Mouse (Mus musculus) liver, embryonic 14.5 days (tissue): ENCODE measurements at regions not wholly inside any gene's neighbourhood (a gene's known extent, or its start where the extent isn't known, plus 50 kb on each side); places are given as distances from the start of the nearest gene placed in this dataset.

Source experiments
- ATAC-seq: fragments of 200-750 bp; cut with Nextera tagmentation; 2 replicates; pipeline ENCODE4 v1.8.0; 2017; ENCODE audit warnings: moderate number of reproducible peaks, mild to moderate bottlenecking, moderate library complexity; ENCODE audit not compliant: insufficient read depth
- DNase-seq, 3 experiments: peaks; one replicate each; pipeline ENCODE4 v3.0.0-alpha.2; 2012 to 2013; ENCODE audit warnings: low read depth in 3 of 3, low spot score in 3 of 3
- H3K27ac ChIP-seq: fragments of 300-500 bp; sonication (generic); 2 replicates; pipeline ENCODE4 v1.5.1; 2014; ENCODE audit warnings: moderate library complexity, mild to moderate bottlenecking, control low read depth, inconsistent platforms
- H3K27me3 ChIP-seq: fragments of 300-500 bp; sonication (generic); 2 replicates; pipeline ENCODE4 v1.6.1; 2014; ENCODE audit warnings: mild to moderate bottlenecking, low read length, moderate library complexity; ENCODE audit not compliant: control insufficient read depth, insufficient read depth
- H3K36me3 ChIP-seq: fragments of 300-500 bp; sonication (generic); replicated peaks from 2 replicates; pipeline ENCODE4 v1.6.1; 2014; ENCODE audit warnings: low read depth; ENCODE audit not compliant: control insufficient read depth, insufficient read depth
- H3K4me1 ChIP-seq, 2 experiments: fragments of 200-500 bp in 1 of 2; fragments of 300-500 bp in 1 of 2; sonication (generic) in 1 of 2; replicated peaks; 2 replicates each; pipeline ENCODE4 v1.6.1; 2012 to 2014; ENCODE audit warnings: antibody characterized with exemption in 1 of 2, inconsistent platforms in 1 of 2, low read length in 1 of 2; ENCODE audit not compliant: control insufficient read depth in 2 of 2, insufficient read depth in 2 of 2
- H3K4me2 ChIP-seq: fragments of 300-500 bp; sonication (generic); 2 replicates; pipeline ENCODE4 v1.6.1; 2014; ENCODE audit warnings: low read depth, mild to moderate bottlenecking, control low read depth, moderate library complexity
- H3K4me3 ChIP-seq, 2 experiments: fragments of 200-500 bp in 1 of 2; fragments of 300-500 bp in 1 of 2; sonication (generic) in 1 of 2; 2 replicates each; pipeline ENCODE4 v1.5.1; 2012 to 2014; ENCODE audit warnings: low read depth in 2 of 2, low read length in 2 of 2, mild to moderate bottlenecking in 2 of 2, control low read depth in 1 of 2, inconsistent platforms in 1 of 2, moderate library complexity in 1 of 2; ENCODE audit not compliant: insufficient read depth in 1 of 2
- H3K9ac ChIP-seq: fragments of 300-500 bp; sonication (generic); replicated peaks from 2 replicates; pipeline ENCODE4 v1.6.1; 2014; ENCODE audit warnings: mild to moderate bottlenecking, control low read depth, moderate library complexity
- H3K9me3 ChIP-seq: fragments of 300-500 bp; sonication (generic); 2 replicates; pipeline ENCODE4 v1.6.1; 2016; ENCODE audit warnings: low read length, mixed read lengths; ENCODE audit not compliant: control insufficient read depth
- CTCF ChIP-seq: IDR thresholded peaks from 2 replicates; pipeline ENCODE4 v1.5.1; 2016; ENCODE audit warnings: antibody characterized with exemption, low read depth, control low read depth
- EP300 ChIP-seq: IDR thresholded peaks from 2 replicates; pipeline ENCODE4 v1.6.1; 2016; ENCODE audit warnings: antibody characterized with exemption, low read depth
- WGBS: fragments of 180-500 bp; shearing (Covaris S2); extraction: QIAGEN DNeasy Blood & Tissue Kit; methylation state at CpG from one replicate; pipeline ENCODE4 v1.1.7; 2014; ENCODE audit not compliant: insufficient replicate concordance; 5-methylcytosine and 5-hydroxymethylcytosine counted together

DNA sequence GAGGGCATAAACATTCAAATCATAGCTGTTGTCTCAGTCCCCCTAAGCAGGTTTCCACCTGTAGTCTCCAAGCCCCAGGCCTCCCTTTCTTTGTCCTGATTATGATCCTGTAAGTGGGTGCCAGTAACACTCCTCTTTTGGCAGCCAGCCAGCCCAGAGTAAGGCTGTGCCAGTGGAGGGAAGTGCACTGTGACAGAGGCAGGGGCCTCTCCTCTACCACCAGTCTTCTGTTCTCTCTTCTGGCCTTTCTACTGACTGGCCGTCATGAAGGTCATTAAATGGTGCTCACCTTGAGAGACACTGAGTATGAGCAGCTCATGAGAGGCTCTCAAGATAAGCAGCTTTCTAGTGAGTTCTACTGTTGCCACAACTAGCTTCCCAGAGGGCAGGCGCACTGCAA, 63.5 kb upstream of the Met start:
- no peak overlapping the region for H3K4me2 ChIP-seq
- no peak overlapping the region for H3K4me3 ChIP-seq
- 53% methylated on average over 2 of the region's 2 CpGs for WGBS
- H3K9me3 ChIP-seq: no peaks in the 10 kb centered on the region
- TF ChIP-seq CTCF: no peak
- TF ChIP-seq EP300: no peak
- no peaks in the 10 kb centered on the region for H3K27me3 ChIP-seq
- H3K36me3 ChIP-seq: no peaks in the 10 kb centered on the region
- ATAC-seq (no peak), DNase-seq (no peak)
- no peak overlapping the region for H3K27ac ChIP-seq
- H3K4me1 ChIP-seq: no peaks in the 10 kb centered on the region
- H3K9ac ChIP-seq: no peak overlapping the region

GRCm38 (mm10) chr6:17408094-17408493, 55.5 kb upstream of the Met start:
- 63% methylated on average over 1 of the region's 1 CpGs for WGBS
- no peaks in the 10 kb centered on the region for H3K36me3 ChIP-seq

GRCm38 (mm10) chr6:17409703-17410408, 53.7 kb upstream of the Met start:
- Histone ChIP-seq H3K4me3 (no peak overlapping the region), H3K4me2 (no peak overlapping the region), H3K9me3 (no peaks in the 10 kb centered on the region), H3K4me1 (0 out of 4 replicates have a peak, but pooled peaks cover 0 to 2% of the 10 kb centered on the region in 2 experiments), H3K36me3 (no peaks in the 10 kb centered on the region), H3K27me3 (no peaks in the 10 kb centered on the region), H3K27ac (no peak overlapping the region), H3K9ac (no peak overlapping the region)
- DNase-seq (peak; percentile 17 to 46 (median 26)), ATAC-seq (peak; percentile 28; the same call in 1 of the 2 replicates)
- 19% methylated on average over 9 of the region's 9 CpGs for WGBS
- TF ChIP-seq CTCF: no peak
- TF ChIP-seq EP300: no peak

More at GRCm38 (mm10) chr6:17408094-17408493, 55.5 kb upstream of the Met start:
- Histone ChIP-seq H3K9ac (no peak overlapping the region), H3K27me3 (no peaks in the 10 kb centered on the region), H3K4me3 (no peak overlapping the region), H3K4me2 (no peak overlapping the region), H3K27ac (no peak overlapping the region), H3K4me1 (0 out of 4 replicates have a peak, but pooled peaks cover 0 to 2% of the 10 kb centered on the region in 2 experiments), H3K9me3 (no peaks in the 10 kb centered on the region)
- no peak for DNase-seq
- no peak for ATAC-seq
- no peak for TF ChIP-seq EP300
- TF ChIP-seq CTCF: no peak

- Histone ChIP-seq H3K9ac (no peak overlapping the region), H3K27me3 (no peaks in the 10 kb centered on the region), H3K4me3 (no peak overlapping the region), H3K27ac (no peak overlapping the region), H3K4me1 (0 out of 4 replicates have a peak, but pooled peaks cover 0 to 2% of the 10 kb centered on the region in 2 experiments), H3K9me3 (no peaks in the 10 kb centered on the region), H3K4me2 (no peak overlapping the region), H3K36me3 (no peaks in the 10 kb centered on the region)
- TF ChIP-seq CTCF: no peak
- TF ChIP-seq EP300: no peak
- DNase-seq (no peak), ATAC-seq (no peak)
- 27% methylated on average over 4 of the region's 4 CpGs for WGBS
Measured at GRCm38 (mm10) chr6:17410409-17410722, 53.2 kb upstream of the Met start.
